Mouse (Mus musculus): ENCODE data around the gene Ptpn4. TPM values are rescaled to one million over a fixed set of nuclear protein-coding genes. Genes with fewer than 3 reads are reported as not detected.

Ptpn4 gene
- total RNA-seq (2023): 4.1 and 5.9 TPM in 2 replicates

DNA sequence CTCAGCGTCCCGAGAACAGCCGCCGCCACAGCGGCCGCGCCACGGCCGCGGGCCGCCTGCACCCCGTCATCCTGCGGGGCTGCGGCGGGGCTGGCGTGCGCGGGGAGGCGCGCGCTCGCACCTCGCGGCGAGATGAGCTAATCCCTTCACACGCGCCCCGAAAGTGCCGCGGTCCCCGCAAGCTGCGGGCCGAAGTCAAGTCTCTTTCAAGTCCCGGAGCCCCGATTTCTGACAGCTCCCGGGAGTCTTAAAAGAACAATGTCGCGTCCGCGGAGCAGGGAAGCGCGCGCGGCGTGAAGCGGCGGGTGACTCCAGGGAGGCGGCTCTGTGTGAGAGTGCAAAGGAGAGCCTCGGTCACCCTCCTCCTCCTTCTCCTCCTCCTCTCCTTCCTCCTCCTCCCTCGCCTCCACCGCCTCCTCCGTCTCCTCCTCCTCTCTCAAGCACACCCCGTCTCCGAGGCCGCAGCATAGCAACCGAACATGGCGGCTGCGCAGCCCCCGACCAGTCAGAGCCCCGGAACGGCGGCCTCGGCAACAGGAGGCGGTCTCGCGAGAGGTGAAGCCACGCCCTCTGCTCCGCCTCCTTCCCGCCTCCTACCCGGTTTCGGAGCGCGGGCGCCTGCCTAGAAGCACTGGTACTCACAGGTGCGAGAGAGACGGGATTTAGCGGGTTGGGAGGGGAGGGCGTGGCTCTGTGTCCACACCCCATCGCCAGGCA, at the start of gene Ptpn4:
Ptpn4 (minus strand) TSS at position 579 of the 717 bp plus-strand sequence.

GRCm38 (mm10) chr1:119648205-119649111, 189.0 kb downstream of the Ptpn4 start, which contains the start of gene Epb41l5:
Gene Epb41l5, minus strand, starts transcription at chr1:119649000.

Other genes starting within 250 kb of the Ptpn4 start
- 0.25 and 0.41 TPM in 2 replicates for gene Epb41l5, start 188.6 kb downstream of the Ptpn4 start, total RNA-seq (2023)
- gene Tmem177, start 75.6 kb upstream of the Ptpn4 start, total RNA-seq (2023): 0.57 and 0.66 TPM in 2 replicates
- not detected in 2 replicates for gene Cfap221, start 159.6 kb upstream of the Ptpn4 start, total RNA-seq (2023)
- not detected in 2 replicates for gene Sctr, start 169.3 kb upstream of the Ptpn4 start, total RNA-seq (2023)
- 0.41 TPM in 1 of 2 replicates, not detected in the other for gene Tmem37, start 236.5 kb upstream of the Ptpn4 start, total RNA-seq (2023)